Mouse (Mus musculus) kidney, adult 8-10 months (tissue): ENCODE measurements around the gene Cdkl3.

ENCODE experiments used
- DNase-seq, 2 experiments: peaks; one replicate each; pipeline ENCODE4 v3.0.0; 2022

Gene Cdkl3

GRCm38 (mm10) chr11:52003772-52004528 is at the start of gene Cdkl3:
Gene Cdkl3 (plus strand): TSS chr11:52004221.
- DNase-seq: peak; percentile 96 to 97

- DNase-seq: no peak
These were observed 47.9 kb upstream of the Cdkl3 start for GRCm38 (mm10) chr11:51956112-51956511.

GRCm38 (mm10) chr11:51957760-51958159 is 46.3 kb upstream of the Cdkl3 start:
- no peak for DNase-seq

- no peak for DNase-seq
These were observed 44.5 kb upstream of the Cdkl3 start for GRCm38 (mm10) chr11:51959511-51959910.

GRCm38 (mm10) chr11:51960061-51960460 is 44.0 kb upstream of the Cdkl3 start:
- no peak for DNase-seq

GRCm38 (mm10) chr11:51960967-51961471 is 43.0 kb upstream of the Cdkl3 start:
- no peak for DNase-seq

GRCm38 (mm10) chr11:51961761-51962160 is 42.3 kb upstream of the Cdkl3 start:
- DNase-seq: no peak

- DNase-seq: no peak
These were observed 41.7 kb upstream of the Cdkl3 start for GRCm38 (mm10) chr11:51962277-51962676.

GRCm38 (mm10) chr11:51966651-51967050 is 37.4 kb upstream of the Cdkl3 start:
- no peak for DNase-seq

GRCm38 (mm10) chr11:51967443-51968401 is 36.3 kb upstream of the Cdkl3 start, which contains the start of gene Cdkn2aipnl:
Gene Cdkn2aipnl (plus strand): TSS chr11:51967661.
- DNase-seq: peak; percentile 93 to 96

GRCm38 (mm10) chr11:51968896-51969295 is 35.1 kb upstream of the Cdkl3 start:
- no peak for DNase-seq

GRCm38 (mm10) chr11:51969511-51969910 is 34.5 kb upstream of the Cdkl3 start:
- no peak for DNase-seq

- no peak for DNase-seq
These were observed 32.4 kb upstream of the Cdkl3 start for GRCm38 (mm10) chr11:51971644-51972043.

GRCm38 (mm10) chr11:51999611-52000289 is 4.3 kb upstream of the Cdkl3 start:
- DNase-seq: peak; percentile 71 to 73

- peak; percentile 98 for DNase-seq
These were observed 3.6 kb upstream of the Cdkl3 start, which contains the start of gene Ube2b for GRCm38 (mm10) chr11:52000290-52000962. Gene Ube2b (minus strand): TSS chr11:52000762.

GRCm38 (mm10) chr11:52001341-52001740 is 2.7 kb upstream of the Cdkl3 start:
- DNase-seq: no peak

GRCm38 (mm10) chr11:52001861-52002260 is 2.2 kb upstream of the Cdkl3 start:
- no peak for DNase-seq

GRCm38 (mm10) chr11:52002842-52003504 is 1.0 kb upstream of the Cdkl3 start:
- DNase-seq: peak in 1 of 2 experiments; percentile 35

- no peak for DNase-seq
These were observed 583 bp upstream of the Cdkl3 start for GRCm38 (mm10) chr11:52003505-52003771.

- no peak for DNase-seq
These were observed 1.6 kb downstream of the Cdkl3 start for GRCm38 (mm10) chr11:52005586-52005985.

GRCm38 (mm10) chr11:52011011-52011410 is 7.0 kb downstream of the Cdkl3 start:
- no peak for DNase-seq

- no peak for DNase-seq
These were observed 7.5 kb downstream of the Cdkl3 start for GRCm38 (mm10) chr11:52011541-52011940.
